Mouse (Mus musculus) heart, embryonic 15.5 days (tissue): ENCODE measurements around the gene Fbxo48. TPM values are rescaled to one million over a fixed set of nuclear protein-coding genes. Genes with fewer than 3 reads are reported as not detected.

ENCODE experiments used
- ATAC-seq: fragments of 200-750 bp; cut with Nextera tagmentation; replicated peaks from 2 replicates; pipeline ENCODE4 v1.8.0; 2017; ENCODE audit warnings: low read depth, moderate TSS enrichment; ENCODE audit not compliant: insufficient number of reproducible peaks, insufficient read depth, low FRiP score
- H3K27ac ChIP-seq: fragments of 300-500 bp; sonication (generic); 2 replicates; pipeline ENCODE4 v1.5.1; 2015; ENCODE audit warnings: mild to moderate bottlenecking, inconsistent platforms
- H3K27me3 ChIP-seq: fragments of 300-500 bp; sonication (generic); 2 replicates; pipeline ENCODE4 v1.6.1; 2015; ENCODE audit warnings: inconsistent platforms
- H3K36me3 ChIP-seq: fragments of 300-500 bp; sonication (generic); 2 replicates; pipeline ENCODE4 v1.6.1; 2015; ENCODE audit warnings: mild to moderate bottlenecking, inconsistent platforms
- H3K4me1 ChIP-seq: fragments of 300-500 bp; sonication (generic); replicated peaks from 2 replicates; pipeline ENCODE4 v1.6.1; 2015; ENCODE audit warnings: inconsistent platforms
- H3K4me2 ChIP-seq: fragments of 300-500 bp; sonication (generic); 2 replicates; pipeline ENCODE4 v1.6.1; 2015; ENCODE audit warnings: inconsistent platforms, mild to moderate bottlenecking, moderate library complexity
- H3K4me3 ChIP-seq: fragments of 300-500 bp; sonication (generic); 2 replicates; pipeline ENCODE4 v1.5.1; 2015; ENCODE audit warnings: mild to moderate bottlenecking, inconsistent platforms
- H3K9ac ChIP-seq: fragments of 300-500 bp; sonication (generic); 2 replicates; pipeline ENCODE4 v1.6.1; 2015; ENCODE audit warnings: mild to moderate bottlenecking, inconsistent platforms
- H3K9me3 ChIP-seq: fragments of 300-500 bp; sonication (generic); replicated peaks from 2 replicates; pipeline ENCODE4 v1.6.1; 2016; ENCODE audit warnings: inconsistent platforms
- WGBS: fragments of 180-500 bp; shearing (Covaris S2); methylation state at CpG from one replicate; pipeline ENCODE4 v1.1.7; 2015; ENCODE audit warnings: mixed read lengths; 5-methylcytosine and 5-hydroxymethylcytosine counted together
- polyA plus RNA-seq: library from polyadenylated mRNA; unstranded; fragments of >200 nt; fragmentation: Nextera tagmentation; extraction: Ambion mirVana; gene quantifications from 2 replicates; pipeline ENCODE4 v1.2.1, GENCODE M21; 2015

The Fbxo48 gene
- polyA plus RNA-seq, 1 experiment from 2014 or later = 0.77 TPM

- Histone ChIP-seq H3K36me3 (no peaks in the 10 kb centered on the region), H3K9ac (no peak overlapping the region), H3K4me2 (no peak overlapping the region), H3K4me3 (no peak overlapping the region), H3K9me3 (no peaks in the 10 kb centered on the region), H3K27me3 (no peaks in the 10 kb centered on the region), H3K4me1 (no peaks in the 10 kb centered on the region), H3K27ac (no peak overlapping the region)
- ATAC-seq = no peak
Measured at GRCm38 (mm10) chr11:16999933-17000332, 48.8 kb downstream of the Fbxo48 start.

GRCm38 (mm10) chr11:17000353-17001334 lies 49.5 kb downstream of the Fbxo48 start:
- ATAC-seq = no peak
- H3K4me3 ChIP-seq = no peak overlapping the region
- no peak overlapping the region for H3K4me2 ChIP-seq
- WGBS = 68% methylated on average over 9 of the region's 9 CpGs
- H3K9me3 ChIP-seq = no peaks in the 10 kb centered on the region
- H3K9ac ChIP-seq = no peak overlapping the region
- no peaks in the 10 kb centered on the region for H3K4me1 ChIP-seq
- H3K27ac ChIP-seq = no peak overlapping the region
- H3K27me3 ChIP-seq = no peaks in the 10 kb centered on the region
- no peaks in the 10 kb centered on the region for H3K36me3 ChIP-seq

- no peaks in the 10 kb centered on the region for H3K36me3 ChIP-seq
- H3K27ac ChIP-seq = no peak overlapping the region
- no peak overlapping the region for H3K4me3 ChIP-seq
- H3K9ac ChIP-seq = no peak overlapping the region
- 71% methylated on average over 7 of the region's 7 CpGs for WGBS
- no peaks in the 10 kb centered on the region for H3K9me3 ChIP-seq
- no peak for ATAC-seq
- H3K27me3 ChIP-seq = no peaks in the 10 kb centered on the region
- H3K4me1 ChIP-seq = no peaks in the 10 kb centered on the region
- no peak overlapping the region for H3K4me2 ChIP-seq
Measured at GRCm38 (mm10) chr11:17002739-17003373, 51.7 kb downstream of the Fbxo48 start.

GRCm38 (mm10) chr11:17003757-17004156 lies 52.6 kb downstream of the Fbxo48 start:
- 74% methylated on average over 3 of the region's 3 CpGs for WGBS

More at GRCm38 (mm10) chr11:17003757-17004156, 52.6 kb downstream of the Fbxo48 start:
- no peak for ATAC-seq
- H3K9ac ChIP-seq = no peak overlapping the region
- no peaks in the 10 kb centered on the region for H3K27me3 ChIP-seq
- H3K9me3 ChIP-seq = no peaks in the 10 kb centered on the region
- H3K4me2 ChIP-seq = no peak overlapping the region
- H3K4me1 ChIP-seq = no peaks in the 10 kb centered on the region
- H3K27ac ChIP-seq = no peak overlapping the region
- H3K4me3 ChIP-seq = no peak overlapping the region
- no peaks in the 10 kb centered on the region for H3K36me3 ChIP-seq

Other genes starting within 250 kb of the Fbxo48 start
- gene Egfr, start 199.2 kb upstream of the Fbxo48 start, polyA plus RNA-seq = 3.3 and 4.8 TPM in 2 replicates
- 13.0 and 15.3 TPM in 2 replicates for gene Cnrip1, start 100.2 kb downstream of the Fbxo48 start, polyA plus RNA-seq
- gene Plek, start 101.0 kb downstream of the Fbxo48 start, polyA plus RNA-seq = 3.0 and 3.3 TPM in 2 replicates
- 71.2 and 77.7 TPM in 2 replicates for gene Ppp3r1, start 207.9 kb downstream of the Fbxo48 start, polyA plus RNA-seq
- 18.9 and 20.4 TPM in 2 replicates for gene Wdr92, start 230.7 kb downstream of the Fbxo48 start, polyA plus RNA-seq